Mouse (Mus musculus): ENCODE data around the gene Olfr921. TPM values are rescaled to one million over a fixed set of nuclear protein-coding genes. Genes with fewer than 3 reads are reported as not detected.

Gene Olfr921
- polyA plus RNA-seq (2014; fragmentation: Nextera tagmentation; extraction: Ambion mirVana) = not detected in 2 replicates

DNA sequence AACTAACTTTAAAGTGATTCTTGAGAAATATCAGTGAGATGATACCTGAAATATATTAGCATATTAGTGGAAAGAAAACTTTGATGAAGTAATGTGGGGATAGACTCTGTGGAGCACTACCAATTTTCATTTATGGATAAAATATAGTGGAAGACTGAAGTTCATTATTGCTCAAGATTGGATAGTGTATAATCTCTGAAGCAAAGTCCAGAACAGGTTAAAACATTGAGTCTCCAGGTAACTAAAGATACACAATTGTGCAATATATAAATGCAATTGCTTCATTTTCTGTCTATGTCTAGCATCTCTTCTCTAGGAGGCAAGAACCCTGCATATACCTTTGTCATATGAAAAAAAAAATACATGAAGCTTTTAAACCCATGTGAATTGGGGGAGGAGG is at the start of gene Olfr921:
Gene Olfr921 (plus strand): TSS at position 301 of the 400 bp plus-strand sequence.
- no peak within 1 kb of the TSS for H3K4me3 ChIP-seq (ENCODE audit: low read depth, low read length)
- H3K9ac ChIP-seq (ENCODE audit: low read length) = no peak within 1 kb of the TSS
- H3K36me3 ChIP-seq (ENCODE audit: control insufficient read depth, insufficient read depth, low read length) = no peaks in the 10 kb centered on the region
- H3K27ac ChIP-seq (ENCODE audit: low read depth, low read length) = no peak within 1 kb of the TSS
- H3K4me1 ChIP-seq (ENCODE audit: control insufficient read depth, insufficient read depth, low read length) = no peaks in the 10 kb centered on the region
- no peaks in the 10 kb centered on the region for H3K27me3 ChIP-seq (ENCODE audit: control insufficient read depth, insufficient read depth, low read length)
- H3K9me3 ChIP-seq (ENCODE audit: control insufficient read depth, low read length) = no peaks in the 10 kb centered on the region
- ATAC-seq (ENCODE audit: insufficient read depth, low FRiP score, low TSS enrichment) (no peak), DNase-seq (ENCODE audit: low spot score) (no peak)
- H3K4me2 ChIP-seq (ENCODE audit: low read depth) = no peak within 1 kb of the TSS

DNA sequence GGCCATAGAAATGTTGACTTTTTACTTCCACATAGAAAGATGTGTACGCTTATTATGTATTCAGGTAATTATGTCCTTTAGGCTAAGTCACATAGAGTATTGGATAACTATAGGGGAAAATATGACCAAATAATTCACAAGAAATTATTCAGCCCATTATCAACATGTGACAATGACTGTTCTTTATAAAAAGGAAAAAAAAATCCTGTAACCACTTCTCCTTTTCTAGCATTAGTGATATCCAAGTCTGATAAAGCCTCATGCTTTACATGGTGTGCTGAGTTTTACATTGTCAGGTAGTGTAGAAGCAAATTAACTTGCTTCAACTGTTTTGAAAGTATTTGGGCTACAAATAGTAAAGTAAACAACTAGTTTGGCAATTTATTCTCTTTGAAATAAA is 48.8 kb upstream of the Olfr921 start:
- Histone ChIP-seq H3K4me3 (ENCODE audit: low read depth, low read length) (no peak overlapping the region), H3K9me3 (ENCODE audit: control insufficient read depth, low read length) (no peaks in the 10 kb centered on the region), H3K4me2 (ENCODE audit: low read depth) (no peak overlapping the region), H3K4me1 (ENCODE audit: control insufficient read depth, insufficient read depth, low read length) (no peaks in the 10 kb centered on the region), H3K27me3 (ENCODE audit: control insufficient read depth, insufficient read depth, low read length) (no peaks in the 10 kb centered on the region), H3K36me3 (ENCODE audit: control insufficient read depth, insufficient read depth, low read length) (no peaks in the 10 kb centered on the region), H3K9ac (ENCODE audit: low read length) (no peak overlapping the region), H3K27ac (ENCODE audit: low read depth, low read length) (no peak overlapping the region)
- 100% methylated on average over 1 of the region's 1 CpGs for WGBS
- DNase-seq (ENCODE audit: low spot score) (no peak), ATAC-seq (ENCODE audit: insufficient read depth, low FRiP score, low TSS enrichment) (no peak)

DNA sequence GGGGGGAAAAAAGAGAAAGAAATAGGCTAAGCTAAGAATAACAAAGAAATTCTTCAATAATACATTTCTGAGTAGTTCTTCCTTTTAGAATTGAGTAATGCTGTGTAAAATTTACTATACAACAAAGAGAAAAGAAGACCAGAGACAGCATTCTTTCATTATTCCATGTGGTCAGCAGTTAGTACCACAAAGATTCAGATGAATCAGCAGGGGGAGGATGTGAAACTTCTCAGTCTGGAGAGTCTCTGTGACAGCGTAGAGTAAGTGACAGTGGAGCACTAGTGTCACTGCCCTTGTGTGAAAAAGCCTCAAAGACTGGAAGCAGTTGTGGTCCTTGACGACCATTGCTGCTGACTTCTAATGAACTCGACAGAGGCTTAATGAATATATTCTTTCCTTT is 44.6 kb upstream of the Olfr921 start:
- ATAC-seq (ENCODE audit: insufficient read depth, low FRiP score, low TSS enrichment) (no peak), DNase-seq (ENCODE audit: low spot score) (no peak)
- no peak overlapping the region for H3K4me2 ChIP-seq (ENCODE audit: low read depth)
- H3K9ac ChIP-seq (ENCODE audit: low read length) = no peak overlapping the region
- no peaks in the 10 kb centered on the region for H3K27me3 ChIP-seq (ENCODE audit: control insufficient read depth, insufficient read depth, low read length)
- H3K4me3 ChIP-seq (ENCODE audit: low read depth, low read length) = no peak overlapping the region
- no peaks in the 10 kb centered on the region for H3K9me3 ChIP-seq (ENCODE audit: control insufficient read depth, low read length)
- 79% methylated on average over 3 of the region's 3 CpGs for WGBS
- H3K4me1 ChIP-seq (ENCODE audit: control insufficient read depth, insufficient read depth, low read length) = no peaks in the 10 kb centered on the region
- H3K27ac ChIP-seq (ENCODE audit: low read depth, low read length) = no peak overlapping the region
- H3K36me3 ChIP-seq (ENCODE audit: control insufficient read depth, insufficient read depth, low read length) = no peaks in the 10 kb centered on the region

DNA sequence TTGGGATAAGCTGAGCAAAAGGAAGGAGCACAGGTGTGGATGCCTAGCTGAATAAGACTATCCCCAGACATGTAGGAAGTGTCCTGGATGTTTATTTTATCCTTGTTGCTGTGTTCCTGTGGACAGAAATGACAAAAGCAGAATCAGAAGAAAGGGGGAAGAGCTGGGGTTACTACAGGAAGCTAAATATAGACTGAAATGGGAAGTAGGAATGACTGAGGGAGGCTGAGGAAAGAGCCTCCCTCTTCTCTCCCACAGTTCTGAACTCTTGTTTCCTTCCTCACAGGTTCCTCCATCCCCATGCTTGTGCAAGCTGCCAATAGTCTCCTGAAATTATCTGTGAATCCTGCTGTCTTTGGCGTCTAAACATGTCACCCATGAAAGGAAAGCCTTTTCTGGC is 31.5 kb upstream of the Olfr921 start:
- no peak for DNase-seq (ENCODE audit: low spot score)
- no peaks in the 10 kb centered on the region for H3K9me3 ChIP-seq (ENCODE audit: control insufficient read depth, low read length)
- H3K27ac ChIP-seq (ENCODE audit: low read depth, low read length) = no peak overlapping the region
- H3K36me3 ChIP-seq (ENCODE audit: control insufficient read depth, insufficient read depth, low read length) = no peaks in the 10 kb centered on the region
- 84% methylated on average over 1 of the region's 1 CpGs for WGBS
- no peak overlapping the region for H3K4me2 ChIP-seq (ENCODE audit: low read depth)
- no peak overlapping the region for H3K9ac ChIP-seq (ENCODE audit: low read length)
- no peaks in the 10 kb centered on the region for H3K27me3 ChIP-seq (ENCODE audit: control insufficient read depth, insufficient read depth, low read length)
- ATAC-seq (ENCODE audit: insufficient read depth, low FRiP score, low TSS enrichment) = no peak
- H3K4me3 ChIP-seq (ENCODE audit: low read depth, low read length) = no peak overlapping the region
- no peaks in the 10 kb centered on the region for H3K4me1 ChIP-seq (ENCODE audit: control insufficient read depth, insufficient read depth, low read length)

DNA sequence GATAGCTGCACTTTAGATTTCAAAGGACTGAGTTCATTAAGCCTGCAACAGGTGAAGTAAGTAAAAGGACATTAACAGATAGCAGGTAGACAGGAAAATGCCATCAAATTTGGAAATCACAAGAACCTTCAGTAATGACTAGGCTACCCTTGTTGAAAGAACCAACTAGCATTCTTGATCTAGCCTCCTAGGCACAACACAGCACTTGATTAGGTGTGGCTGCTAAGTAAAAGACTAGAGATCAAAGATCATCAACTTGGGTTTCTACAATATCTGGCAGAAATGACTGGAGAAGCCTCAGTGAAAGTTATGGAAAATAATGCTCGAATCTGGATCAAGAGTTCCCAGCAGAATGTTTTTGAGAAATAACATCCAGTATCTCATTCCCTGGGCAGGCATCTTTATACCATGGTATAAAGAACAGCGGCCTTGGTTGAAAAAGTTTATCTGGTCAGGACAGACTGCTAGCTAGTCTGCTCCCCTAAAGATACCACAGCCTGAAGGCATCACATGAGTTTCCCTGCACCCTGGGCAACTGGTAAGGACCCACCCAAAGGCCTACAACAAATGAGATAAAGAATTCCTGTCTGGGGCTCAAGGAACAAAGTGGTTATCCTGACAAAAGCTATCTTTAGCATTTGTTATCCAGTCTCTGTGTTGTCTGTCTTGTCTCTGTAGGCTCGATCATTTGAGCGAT is 28.1 kb upstream of the Olfr921 start:
- Histone ChIP-seq H3K9me3 (ENCODE audit: control insufficient read depth, low read length) (no peaks in the 10 kb centered on the region), H3K27ac (ENCODE audit: low read depth, low read length) (no peak overlapping the region), H3K4me2 (ENCODE audit: low read depth) (no peak overlapping the region), H3K4me1 (ENCODE audit: control insufficient read depth, insufficient read depth, low read length) (no peaks in the 10 kb centered on the region), H3K9ac (ENCODE audit: low read length) (no peak overlapping the region), H3K4me3 (ENCODE audit: low read depth, low read length) (no peak overlapping the region), H3K27me3 (ENCODE audit: control insufficient read depth, insufficient read depth, low read length) (no peaks in the 10 kb centered on the region), H3K36me3 (ENCODE audit: control insufficient read depth, insufficient read depth, low read length) (no peaks in the 10 kb centered on the region)
- ATAC-seq (ENCODE audit: insufficient read depth, low FRiP score, low TSS enrichment) (no peak), DNase-seq (ENCODE audit: low spot score) (no peak)
- 92% methylated on average over 4 of the region's 4 CpGs for WGBS

DNA sequence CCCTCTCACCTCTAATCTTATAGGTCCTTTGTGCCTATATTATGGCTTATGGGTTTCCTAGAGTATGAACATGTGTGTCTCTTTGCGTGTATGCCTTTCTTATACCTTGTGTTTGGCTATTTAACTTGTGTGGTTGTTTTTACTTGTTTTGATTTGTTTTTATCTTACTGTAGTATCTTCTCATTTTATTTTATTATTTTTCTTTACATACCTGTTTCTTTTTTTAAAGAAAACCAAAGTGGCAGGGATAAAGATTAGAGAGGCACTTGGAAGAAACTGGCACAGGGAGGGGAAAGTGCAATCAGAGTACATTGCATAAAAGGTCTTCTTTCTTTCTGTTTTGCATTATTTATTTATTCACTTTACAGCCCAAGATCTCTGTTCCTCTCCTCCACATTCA is 20.9 kb upstream of the Olfr921 start, which contains the start of gene Olfr920:
Gene Olfr920 (plus strand): TSS at position 301 of the 400 bp plus-strand sequence.
- no peak within 1 kb of the TSS for H3K4me3 ChIP-seq (ENCODE audit: low read depth, low read length)
- no peak within 1 kb of the TSS for H3K4me2 ChIP-seq (ENCODE audit: low read depth)
- no peaks in the 10 kb centered on the region for H3K27me3 ChIP-seq (ENCODE audit: control insufficient read depth, insufficient read depth, low read length)
- no peak for ATAC-seq (ENCODE audit: insufficient read depth, low FRiP score, low TSS enrichment)
- no peak within 1 kb of the TSS for H3K9ac ChIP-seq (ENCODE audit: low read length)
- 88% methylated on average over 1 of the region's 1 CpGs for WGBS
- H3K27ac ChIP-seq (ENCODE audit: low read depth, low read length) = no peak within 1 kb of the TSS
- H3K9me3 ChIP-seq (ENCODE audit: control insufficient read depth, low read length) = no peaks in the 10 kb centered on the region
- DNase-seq (ENCODE audit: low spot score) = no peak
- H3K36me3 ChIP-seq (ENCODE audit: control insufficient read depth, insufficient read depth, low read length) = no peaks in the 10 kb centered on the region
- H3K4me1 ChIP-seq (ENCODE audit: control insufficient read depth, insufficient read depth, low read length) = no peaks in the 10 kb centered on the region

DNA sequence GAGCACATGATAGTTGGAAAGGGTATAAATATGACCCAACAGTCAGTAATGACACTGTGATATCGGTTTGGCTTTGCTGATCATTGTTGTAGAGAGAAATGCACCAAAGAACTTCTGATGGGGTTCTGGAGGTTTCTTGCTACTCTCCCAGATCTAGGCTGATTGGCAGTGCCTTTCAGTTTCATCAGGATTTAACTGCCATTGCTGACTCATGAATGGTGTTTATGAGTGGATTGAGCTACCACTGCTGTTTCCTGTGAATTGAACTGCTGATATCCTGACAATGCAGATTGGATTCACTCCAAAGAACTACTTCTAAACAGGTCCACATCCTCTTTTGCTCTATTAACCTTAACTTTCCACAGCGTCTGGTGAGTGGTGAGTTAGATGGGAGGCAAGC is 19.8 kb downstream of the Olfr921 start:
- Histone ChIP-seq H3K4me1 (ENCODE audit: control insufficient read depth, insufficient read depth, low read length) (no peaks in the 10 kb centered on the region), H3K4me3 (ENCODE audit: low read depth, low read length) (no peak overlapping the region), H3K4me2 (ENCODE audit: low read depth) (no peak overlapping the region), H3K27me3 (ENCODE audit: control insufficient read depth, insufficient read depth, low read length) (no peaks in the 10 kb centered on the region), H3K27ac (ENCODE audit: low read depth, low read length) (no peak overlapping the region), H3K9me3 (ENCODE audit: control insufficient read depth, low read length) (no peaks in the 10 kb centered on the region), H3K9ac (ENCODE audit: low read length) (no peak overlapping the region), H3K36me3 (ENCODE audit: control insufficient read depth, insufficient read depth, low read length) (no peaks in the 10 kb centered on the region)
- WGBS = 90% methylated on average over 2 of the region's 2 CpGs
- no peak for ATAC-seq (ENCODE audit: insufficient read depth, low FRiP score, low TSS enrichment)
- no peak for DNase-seq (ENCODE audit: low spot score)

DNA sequence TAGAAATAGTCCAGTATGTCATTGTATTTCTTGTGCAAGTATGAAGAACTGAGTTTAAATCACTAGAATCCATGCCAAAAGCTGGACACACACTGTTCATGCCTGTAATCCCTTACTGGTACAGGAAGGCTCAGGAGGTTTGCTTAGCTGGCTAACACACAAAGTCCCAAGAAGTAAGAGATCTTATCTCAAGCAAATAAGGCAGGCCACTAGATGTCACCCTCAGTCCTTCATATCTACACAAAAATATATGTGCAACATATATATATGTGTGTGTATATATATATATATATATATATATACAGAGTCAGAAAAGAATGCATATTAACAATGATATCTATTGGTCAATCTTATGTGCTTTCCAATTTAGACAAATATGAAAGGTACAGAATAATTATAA is 32.8 kb downstream of the Olfr921 start:
- no peaks in the 10 kb centered on the region for H3K4me1 ChIP-seq (ENCODE audit: control insufficient read depth, insufficient read depth, low read length)
- no peaks in the 10 kb centered on the region for H3K36me3 ChIP-seq (ENCODE audit: control insufficient read depth, insufficient read depth, low read length)
- H3K4me3 ChIP-seq (ENCODE audit: low read depth, low read length) = no peak overlapping the region
- DNase-seq (ENCODE audit: low spot score) (no peak), ATAC-seq (ENCODE audit: insufficient read depth, low FRiP score, low TSS enrichment) (no peak)
- no peak overlapping the region for H3K27ac ChIP-seq (ENCODE audit: low read depth, low read length)
- H3K9ac ChIP-seq (ENCODE audit: low read length) = no peak overlapping the region
- no peaks in the 10 kb centered on the region for H3K9me3 ChIP-seq (ENCODE audit: control insufficient read depth, low read length)
- H3K27me3 ChIP-seq (ENCODE audit: control insufficient read depth, insufficient read depth, low read length) = no peaks in the 10 kb centered on the region
- no peak overlapping the region for H3K4me2 ChIP-seq (ENCODE audit: low read depth)

DNA sequence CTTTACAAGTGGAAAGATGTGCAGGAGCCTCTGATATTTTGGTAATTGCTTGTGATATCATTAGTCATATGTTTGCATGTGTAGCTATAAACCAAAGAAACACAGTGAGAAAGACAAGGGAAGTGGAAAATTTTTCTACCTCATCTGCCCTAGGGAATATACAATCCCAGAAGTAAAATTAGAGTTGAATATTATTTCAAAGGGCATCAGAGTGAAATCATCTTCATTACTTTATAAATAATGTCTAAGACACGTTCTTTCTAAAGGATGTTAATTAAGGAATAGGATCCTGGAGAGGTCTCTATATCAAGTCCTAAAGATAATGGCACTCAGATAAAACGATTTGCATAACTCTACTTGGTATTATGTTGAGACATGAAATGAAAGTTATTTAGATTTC is 41.4 kb downstream of the Olfr921 start, which contains the start of gene Olfr922:
Gene Olfr922 (plus strand): TSS at position 301 of the 400 bp plus-strand sequence.
- no peak within 1 kb of the TSS for H3K4me2 ChIP-seq (ENCODE audit: low read depth)
- H3K27ac ChIP-seq (ENCODE audit: low read depth, low read length) = no peak within 1 kb of the TSS
- H3K9ac ChIP-seq (ENCODE audit: low read length) = no peak within 1 kb of the TSS
- no peaks in the 10 kb centered on the region for H3K4me1 ChIP-seq (ENCODE audit: control insufficient read depth, insufficient read depth, low read length)
- H3K27me3 ChIP-seq (ENCODE audit: control insufficient read depth, insufficient read depth, low read length) = no peaks in the 10 kb centered on the region
- no peak within 1 kb of the TSS for H3K4me3 ChIP-seq (ENCODE audit: low read depth, low read length)
- H3K9me3 ChIP-seq (ENCODE audit: control insufficient read depth, low read length) = no peaks in the 10 kb centered on the region
- WGBS = 80% methylated on average over 2 of the region's 2 CpGs
- no peaks in the 10 kb centered on the region for H3K36me3 ChIP-seq (ENCODE audit: control insufficient read depth, insufficient read depth, low read length)
- ATAC-seq (ENCODE audit: insufficient read depth, low FRiP score, low TSS enrichment) (no peak), DNase-seq (ENCODE audit: low spot score) (no peak)
